Mouse (Mus musculus) spleen, adult 2 months (tissue): Measurements from ENCODE around the gene Pard3.

Experiments used
- CTCF ChIP-seq: fragments of 200-500 bp; IDR thresholded peaks from 2 replicates; pipeline ENCODE4 v1.5.1; 2011; ENCODE audit warnings: mild to moderate bottlenecking, inconsistent platforms; ENCODE audit not compliant: insufficient read depth, insufficient read length, insufficient replicate concordance; ENCODE audit errors: extremely low read depth
- POLR2A ChIP-seq: fragments of 200-500 bp; IDR thresholded peaks from 2 replicates; pipeline ENCODE4 v1.6.1; 2011; ENCODE audit warnings: low read depth, low read length, inconsistent platforms

DNA sequence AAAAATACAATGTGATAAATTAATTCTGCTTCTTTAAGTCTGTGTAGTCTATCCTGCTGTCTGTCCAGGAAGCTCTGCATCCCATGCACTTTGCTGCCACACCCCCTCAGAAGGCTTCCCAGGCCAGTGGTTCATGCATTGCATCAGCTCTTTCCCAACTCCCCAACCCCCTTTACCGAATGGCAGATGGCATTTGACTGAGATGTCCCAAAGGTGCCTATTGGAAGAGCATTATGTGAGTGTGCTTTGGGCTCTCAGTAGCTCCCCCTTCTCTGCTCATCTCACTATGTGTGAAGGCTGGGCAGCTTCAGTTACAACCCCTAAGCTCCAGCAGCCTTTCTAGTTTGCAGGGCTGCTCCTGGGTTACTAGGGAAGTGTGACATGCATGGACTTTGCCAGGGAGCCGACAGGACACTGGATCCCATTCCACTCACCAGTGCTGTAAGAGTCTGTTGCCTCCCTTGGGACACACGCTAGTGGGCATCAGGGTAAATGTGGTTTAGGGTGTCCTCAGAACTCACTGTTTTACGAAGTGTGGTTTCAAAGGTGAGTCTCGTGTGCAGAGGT, 9.4 kb downstream of the Pard3 start:
- no peak for TF ChIP-seq CTCF
- no peak for TF ChIP-seq POLR2A
